Mouse (Mus musculus): ENCODE measurements around the gene Ddx51.

Ddx51 gene

GRCm38 (mm10) chr5:110639459-110639858, 13.8 kb upstream of the Ddx51 start:
- in situ Hi-C loops (cut with MboI; ENCODE audit: low pct_unique_long_range_greater_than_20kb in 1 of 2, low sequenced_read_pairs in 2 of 2, unreplicated experiment in 1 of 2) = loop anchor here (5.0 to 10.0 kb wide), 3 partner anchors 135 to 282 kb away; no protein-coding TSS in a partner anchor

- in situ Hi-C loops (cut with MboI; ENCODE audit: low pct_unique_long_range_greater_than_20kb in 1 of 2, low sequenced_read_pairs in 2 of 2, unreplicated experiment in 1 of 2) = no loop called here
These were observed 6.9 kb upstream of the Ddx51 start for GRCm38 (mm10) chr5:110646377-110646776.

GRCm38 (mm10) chr5:110653686-110654085, 435 bp downstream of the Ddx51 start:
- in situ Hi-C loops (cut with MboI; ENCODE audit: low pct_unique_long_range_greater_than_20kb in 1 of 2, low sequenced_read_pairs in 2 of 2, unreplicated experiment in 1 of 2) = no loop called here

GRCm38 (mm10) chr5:110659682-110660081, 6.4 kb downstream of the Ddx51 start:
- in situ Hi-C loops (cut with MboI; ENCODE audit: low pct_unique_long_range_greater_than_20kb in 1 of 2, low sequenced_read_pairs in 2 of 2, unreplicated experiment in 1 of 2) = no loop called here

- in situ Hi-C loops (cut with MboI; ENCODE audit: low pct_unique_long_range_greater_than_20kb in 1 of 2, low sequenced_read_pairs in 2 of 2, unreplicated experiment in 1 of 2) = no loop called here
These were observed 10.8 kb downstream of the Ddx51 start for GRCm38 (mm10) chr5:110664041-110664440.

GRCm38 (mm10) chr5:110664750-110665269, 11.6 kb downstream of the Ddx51 start:
- in situ Hi-C loops (cut with MboI; ENCODE audit: low pct_unique_long_range_greater_than_20kb in 1 of 2, low sequenced_read_pairs in 2 of 2, unreplicated experiment in 1 of 2) = loop anchor here in 1 of 2 experiments (5.0 kb wide), 1 partner anchor 47 kb away; no protein-coding TSS in a partner anchor

- in situ Hi-C loops (cut with MboI; ENCODE audit: low pct_unique_long_range_greater_than_20kb in 1 of 2, low sequenced_read_pairs in 2 of 2, unreplicated experiment in 1 of 2) = loop anchor here in 1 of 2 experiments (5.0 kb wide), 1 partner anchor 47 kb away; no protein-coding TSS in a partner anchor
These were observed 12.4 kb downstream of the Ddx51 start for GRCm38 (mm10) chr5:110665486-110666121.

- in situ Hi-C loops (cut with MboI; ENCODE audit: low pct_unique_long_range_greater_than_20kb in 1 of 2, low sequenced_read_pairs in 2 of 2, unreplicated experiment in 1 of 2) = no loop called here
These were observed 28.8 kb downstream of the Ddx51 start for GRCm38 (mm10) chr5:110682041-110682440.

GRCm38 (mm10) chr5:110698617-110699016, 45.4 kb downstream of the Ddx51 start:
- in situ Hi-C loops (cut with MboI; ENCODE audit: low pct_unique_long_range_greater_than_20kb in 1 of 2, low sequenced_read_pairs in 2 of 2, unreplicated experiment in 1 of 2) = no loop called here

GRCm38 (mm10) chr5:110704004-110704403, 50.8 kb downstream of the Ddx51 start:
- in situ Hi-C loops (cut with MboI; ENCODE audit: low pct_unique_long_range_greater_than_20kb in 1 of 2, low sequenced_read_pairs in 2 of 2, unreplicated experiment in 1 of 2) = no loop called here

GRCm38 (mm10) chr5:110709256-110709655, 56.0 kb downstream of the Ddx51 start:
- in situ Hi-C loops (cut with MboI; ENCODE audit: low pct_unique_long_range_greater_than_20kb in 1 of 2, low sequenced_read_pairs in 2 of 2, unreplicated experiment in 1 of 2) = no loop called here

All from mouse embryonic stem cell (cell line).